Mouse (Mus musculus) forebrain, embryonic 11.5 days (tissue): ENCODE results near the gene Amh. TPM values are rescaled to one million over a fixed set of nuclear protein-coding genes. Genes with fewer than 3 reads are reported as not detected.

Experiments
- ATAC-seq: fragments of 200-750 bp; cut with Nextera tagmentation; replicated peaks from 2 replicates; pipeline ENCODE4 v1.8.0; 2017; ENCODE audit warnings: moderate TSS enrichment; ENCODE audit not compliant: low FRiP score
- DNase-seq: peaks from one replicate; pipeline ENCODE4 v3.0.0-alpha.2; 2017; ENCODE audit warnings: low spot score
- H3K27ac ChIP-seq: fragments of 300-500 bp; sonication (generic); 2 replicates; pipeline ENCODE4 v1.5.1; 2014; ENCODE audit warnings: low read depth, low read length
- H3K27me3 ChIP-seq: fragments of 300-500 bp; sonication (generic); 2 replicates; pipeline ENCODE4 v1.6.1; 2014; ENCODE audit warnings: mild to moderate bottlenecking, low read length, mixed read lengths; ENCODE audit not compliant: control insufficient read depth, insufficient read depth
- H3K36me3 ChIP-seq: fragments of 300-500 bp; sonication (generic); 2 replicates; pipeline ENCODE4 v1.6.1; 2014; ENCODE audit warnings: mild to moderate bottlenecking, low read length, moderate library complexity, mixed read lengths; ENCODE audit not compliant: control insufficient read depth, insufficient read depth
- H3K4me1 ChIP-seq: fragments of 300-500 bp; sonication (generic); replicated peaks from 2 replicates; pipeline ENCODE4 v1.6.1; 2014; ENCODE audit warnings: low read length, mixed read lengths; ENCODE audit not compliant: control insufficient read depth, insufficient read depth
- H3K4me2 ChIP-seq: fragments of 300-500 bp; sonication (generic); 2 replicates; pipeline ENCODE4 v1.6.1; 2014; ENCODE audit warnings: low read depth, mild to moderate bottlenecking, low read length, moderate library complexity, mixed read lengths; ENCODE audit not compliant: severe bottlenecking
- H3K4me3 ChIP-seq: fragments of 300-500 bp; sonication (generic); 2 replicates; pipeline ENCODE4 v1.5.1; 2014; ENCODE audit warnings: low read depth, low read length
- H3K9ac ChIP-seq: fragments of 300-500 bp; sonication (generic); 2 replicates; pipeline ENCODE4 v1.6.1; 2014; ENCODE audit warnings: low read length
- H3K9me3 ChIP-seq: fragments of 300-500 bp; sonication (generic); 2 replicates; pipeline ENCODE4 v1.6.1; 2016; ENCODE audit warnings: low read length, mixed read lengths; ENCODE audit not compliant: control insufficient read depth
- WGBS: fragments of 180-500 bp; shearing (Covaris S2); extraction: QIAGEN DNeasy Blood & Tissue Kit; methylation state at CpG from one replicate; pipeline ENCODE4 v1.1.7; 2014; 5-methylcytosine and 5-hydroxymethylcytosine counted together
- microRNA counts: library from miRNA; unstranded; fragments of <30 nt; microRNA quantifications from one replicate; lab custom pipeline; 2015
- microRNA-seq: library from miRNA; unstranded; fragments of <30 nt; microRNA quantifications from one replicate; pipeline ENCODE4, GENCODE M21; 2016; ENCODE audit not compliant: insufficient number of aligned reads
- polyA plus RNA-seq: library from polyadenylated mRNA; unstranded; fragments of >200 nt; fragmentation: Nextera tagmentation; extraction: Ambion mirVana; gene quantifications from 2 replicates; pipeline ENCODE4 v1.2.1, GENCODE M21; 2014

Gene Amh
- polyA plus RNA-seq, 1 experiment from 2014 or later = 0.15 TPM

DNA sequence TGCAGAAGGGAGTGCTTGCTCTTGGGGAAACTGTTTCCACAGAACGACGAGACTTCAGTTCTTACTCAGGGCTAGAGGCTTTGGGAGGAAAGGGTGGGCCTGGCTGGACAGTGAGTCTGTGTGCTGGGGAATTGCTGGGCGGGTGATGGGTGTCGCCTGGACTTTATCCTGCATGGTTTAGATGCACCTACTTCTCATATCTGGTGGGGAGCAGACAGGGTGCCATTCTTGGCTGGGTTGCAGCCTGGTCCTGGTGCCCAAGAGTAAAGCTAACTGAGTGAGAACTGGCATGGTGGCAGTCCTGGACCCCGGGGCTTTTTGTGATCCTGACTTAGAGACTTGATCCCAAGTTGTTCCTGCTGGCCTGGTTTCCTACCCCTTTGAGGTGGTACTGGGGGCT is 51.9 kb downstream of the Amh start:
- no peak overlapping the region for H3K27ac ChIP-seq
- no peak for ATAC-seq
- H3K27me3 ChIP-seq = no peaks in the 10 kb centered on the region
- peak overlapping the region; percentile 20; the same call in 1 of the 2 replicates for H3K9ac ChIP-seq
- WGBS = 84% methylated on average over 5 of the region's 5 CpGs
- peaks cover 23% of the 10 kb centered on the region; the same call in 1 of the 2 replicates for H3K4me1 ChIP-seq
- no peak overlapping the region for H3K4me2 ChIP-seq
- DNase-seq = no peak
- H3K9me3 ChIP-seq = no peaks in the 10 kb centered on the region
- H3K4me3 ChIP-seq = no peak overlapping the region
- no peaks in the 10 kb centered on the region for H3K36me3 ChIP-seq

MicroRNA genes within 50 kb of the gene (microRNA counts, 519-probe panel; counts per million panel counts)
- microRNA mmu-miR-1982 (lab: Ali Mortazavi, UCI) = 31.2 counts per million

Small RNAs within 50 kb of the gene (microRNA-seq; reads per million reads assigned to microRNA genes)
- 5.0 reads per million for gene Mir1982

Other genes with a start within 250 kb of the Amh start
- gene Rexo1, start 243.7 kb upstream of the Amh start, polyA plus RNA-seq = 34.9 and 37.1 TPM in 2 replicates
- gene Klf16, start 227.9 kb upstream of the Amh start, polyA plus RNA-seq = 5.9 and 7.7 TPM in 2 replicates
- gene Abhd17a, start 214.9 kb upstream of the Amh start, polyA plus RNA-seq = 94.6 and 121 TPM in 2 replicates
- 67.7 and 78.5 TPM in 2 replicates for gene Scamp4, start 202.4 kb upstream of the Amh start, polyA plus RNA-seq
- gene Adat3, start 202.4 kb upstream of the Amh start, polyA plus RNA-seq = 7.6 and 9.5 TPM in 2 replicates
- 3.6 and 4.7 TPM in 2 replicates for gene Gm49322, start 199.2 kb upstream of the Amh start, polyA plus RNA-seq
- gene Csnk1g2, start 182.4 kb upstream of the Amh start, polyA plus RNA-seq = 134 TPM in 2 replicates
- 78.3 and 97.3 TPM in 2 replicates for gene Btbd2, start 148.2 kb upstream of the Amh start, polyA plus RNA-seq
- 85.1 and 87.0 TPM in 2 replicates for gene Mknk2, start 127.1 kb upstream of the Amh start, polyA plus RNA-seq
- 57.9 and 61.1 TPM in 2 replicates for gene Mob3a, start 103.3 kb upstream of the Amh start, polyA plus RNA-seq
- gene Izumo4, start 103.1 kb upstream of the Amh start, polyA plus RNA-seq = 4.8 and 7.2 TPM in 2 replicates
- 84.2 and 86.3 TPM in 2 replicates for gene Ap3d1, start 63.0 kb upstream of the Amh start, polyA plus RNA-seq
- gene Dot1l, start 50.0 kb upstream of the Amh start, polyA plus RNA-seq = 34.5 and 34.9 TPM in 2 replicates
- 116 and 119 TPM in 2 replicates for gene Sf3a2, start 7.0 kb upstream of the Amh start, polyA plus RNA-seq
- 160 and 163 TPM in 2 replicates for gene Plekhj1, start 6.6 kb upstream of the Amh start, polyA plus RNA-seq
- 0.47 and 0.59 TPM in 2 replicates for gene Jsrp1, start 8.3 kb downstream of the Amh start, polyA plus RNA-seq
- 1,775 and 1,994 TPM in 2 replicates for gene Oaz1, start 21.4 kb downstream of the Amh start, polyA plus RNA-seq
- 1.2 and 2.1 TPM in 2 replicates for gene Lingo3, start 38.8 kb downstream of the Amh start, polyA plus RNA-seq
- gene Lsm7, start 50.0 kb downstream of the Amh start, polyA plus RNA-seq = 308 and 322 TPM in 2 replicates
- 37.0 and 39.8 TPM in 2 replicates for gene Sppl2b, start 50.0 kb downstream of the Amh start, polyA plus RNA-seq
- gene Tmprss9, start 66.6 kb downstream of the Amh start, polyA plus RNA-seq = 0.08 and 0.12 TPM in 2 replicates
- gene Timm13, start 95.7 kb downstream of the Amh start, polyA plus RNA-seq = 313 and 317 TPM in 2 replicates
- 29.8 and 30.9 TPM in 2 replicates for gene Lmnb2, start 113.0 kb downstream of the Amh start, polyA plus RNA-seq
- gene Gadd45b, start 124.8 kb downstream of the Amh start, polyA plus RNA-seq = 10.7 and 13.0 TPM in 2 replicates
- 8.0 and 9.2 TPM in 2 replicates for gene Gng7, start 209.7 kb downstream of the Amh start, polyA plus RNA-seq
- gene Diras1, start 220.4 kb downstream of the Amh start, polyA plus RNA-seq = 1.5 and 2.2 TPM in 2 replicates
- 19.4 and 21.6 TPM in 2 replicates for gene Slc39a3, start 232.2 kb downstream of the Amh start, polyA plus RNA-seq